19 mouse cellular contexts compared by ENCODE assay signal in genomic region chr6:83478628-83479027, GRCm38 (mm10). TPM values are rescaled to one million over a fixed set of nuclear protein-coding genes. Genes with fewer than 3 reads are reported as not detected.
DNase-seq lines count a peak whose midpoint lies in the region; ATAC-seq and TF ChIP-seq lines count a peak whose summit lies in the region.
"Had no signal": no experiment of that assay in that cellular context is flagged by ENCODE, and none has a peak within 500 bp of the region (broad histone marks: within the 10 kb centered on the region; RNA-seq: fewer than 3 reads in every experiment).

No protein-coding gene starts in this region.

- H3K27ac ChIP-seq in kidney, postnatal 0 days: 0 out of 2 replicates have a peak overlapping the region, but pooled peaks have one; percentile 1
- no peak overlapping the region for H3K27ac ChIP-seq in stomach, embryonic 16.5 days (ENCODE audit: low read length)
- no peak overlapping the region for H3K27ac ChIP-seq in midbrain, embryonic 16.5 days (ENCODE audit: low read length)
- H3K27ac ChIP-seq: embryonic facial prominence, embryonic 10.5 days; forebrain, embryonic 13.5 days; gastrocnemius, adult 2 months; hindbrain, embryonic 10.5 days; hindbrain, embryonic 14.5 days had no signal

- no peak for DNase-seq in kidney, postnatal 0 days (ENCODE audit: low spot score)
- no peak for DNase-seq in kidney, adult 11 months
- DNase-seq in B cell, adult 2 months: peak; percentile 40 to 53
- DNase-seq in brain, adult 2 months (ENCODE audit: low read depth, low spot score): peak; percentile 63
- DNase-seq in spleen, postnatal 4 days (ENCODE audit: low spot score in 2 of 2): no peak
- DNase-seq in left cerebral cortex, adult 9 months (ENCODE audit: low spot score in 2 of 2): no peak
- DNase-seq: adrenal gland, postnatal 10 days; cerebellum, adult 11-12 months; cerebellum, adult 9-10 months; forebrain, postnatal 0 days; gastrocnemius, adult 2 months; gastrocnemius, postnatal 25 days had no signal

- 79% methylated on average over 7 of the region's 7 CpGs for WGBS in kidney, postnatal 0 days
- 85% methylated on average over 7 of the region's 7 CpGs for WGBS in stomach, embryonic 16.5 days
- WGBS in midbrain, embryonic 16.5 days: 94% methylated on average over 7 of the region's 7 CpGs

- H3K9ac ChIP-seq in kidney, postnatal 0 days (ENCODE audit: low read depth, low read length): no peak overlapping the region
- no peak overlapping the region for H3K9ac ChIP-seq in stomach, embryonic 16.5 days (ENCODE audit: low read length)
- H3K9ac ChIP-seq in midbrain, embryonic 16.5 days (ENCODE audit: low read depth, low read length): no peak overlapping the region
- H3K9ac ChIP-seq: forebrain, embryonic 13.5 days; forebrain, postnatal 0 days; heart, embryonic 12.5 days; hindbrain, embryonic 14.5 days had no signal

- H3K9me3 ChIP-seq in kidney, postnatal 0 days (replicated peaks; ENCODE audit: low read length): no peaks in the 10 kb centered on the region
- no peaks in the 10 kb centered on the region for H3K9me3 ChIP-seq in stomach, embryonic 16.5 days (replicated peaks; ENCODE audit: control insufficient read depth, low read length)
- H3K9me3 ChIP-seq in midbrain, embryonic 16.5 days (replicated peaks; ENCODE audit: control insufficient read depth, low read length, poor library complexity, severe bottlenecking): no peaks in the 10 kb centered on the region
- H3K9me3 ChIP-seq: embryonic facial prominence, embryonic 10.5 days; forebrain, embryonic 13.5 days; heart, embryonic 12.5 days; hindbrain, embryonic 10.5 days had no signal

- no peaks in the 10 kb centered on the region for H3K27me3 ChIP-seq in kidney, postnatal 0 days (ENCODE audit: insufficient read depth, low read length)
- H3K27me3 ChIP-seq in stomach, embryonic 16.5 days (ENCODE audit: control insufficient read depth, insufficient read depth, low read length): no peaks in the 10 kb centered on the region
- H3K27me3 ChIP-seq in midbrain, embryonic 16.5 days (ENCODE audit: control insufficient read depth, insufficient read depth, low read depth, low read length): no peaks in the 10 kb centered on the region
- H3K27me3 ChIP-seq: forebrain, embryonic 13.5 days; heart, embryonic 12.5 days had no signal

- H3K4me1 ChIP-seq in kidney, postnatal 0 days (replicated peaks; ENCODE audit: insufficient read depth, low read length): peaks cover 4% of the 10 kb centered on the region; the same call in 1 of the 2 replicates
- H3K4me1 ChIP-seq in stomach, embryonic 16.5 days (ENCODE audit: control insufficient read depth, insufficient read depth, low read length): 0 out of 2 replicates have a peak, but pooled peaks cover 7% of the 10 kb centered on the region
- no peaks in the 10 kb centered on the region for H3K4me1 ChIP-seq in midbrain, embryonic 16.5 days (ENCODE audit: control insufficient read depth, insufficient read depth, low read length)
- H3K4me1 ChIP-seq: forebrain, embryonic 13.5 days; hindbrain, embryonic 10.5 days had no signal

- no peak overlapping the region for H3K4me2 ChIP-seq in kidney, postnatal 0 days (ENCODE audit: low read length)
- no peak overlapping the region for H3K4me2 ChIP-seq in stomach, embryonic 16.5 days (ENCODE audit: low read depth, low read length)
- no peak overlapping the region for H3K4me2 ChIP-seq in midbrain, embryonic 16.5 days (ENCODE audit: low read length)
- H3K4me2 ChIP-seq: forebrain, embryonic 13.5 days; heart, embryonic 12.5 days; hindbrain, embryonic 14.5 days had no signal

- peaks cover 18% of the 10 kb centered on the region for H3K36me3 ChIP-seq in kidney, postnatal 0 days (ENCODE audit: insufficient read depth, low read length)
- H3K36me3 ChIP-seq in stomach, embryonic 16.5 days (ENCODE audit: control insufficient read depth, insufficient read depth, low read length): no peaks in the 10 kb centered on the region; the same call in none of the 2 replicates
- 0 out of 2 replicates have a peak, but pooled peaks cover 2% of the 10 kb centered on the region for H3K36me3 ChIP-seq in midbrain, embryonic 16.5 days (ENCODE audit: control insufficient read depth, insufficient read depth, low read length)

- no peak for ATAC-seq in kidney, postnatal 0 days (replicated peaks; ENCODE audit: low FRiP score, low read depth)
- peak; percentile 30; the same call in 1 of the 2 replicates for ATAC-seq in stomach, embryonic 16.5 days (ENCODE audit: insufficient read depth, low FRiP score)
- no peak for ATAC-seq in midbrain, embryonic 16.5 days
- ATAC-seq: forebrain, embryonic 13.5 days had no signal

- no peak for TF ChIP-seq CTCF in kidney, postnatal 0 days (IDR thresholded peaks at IDR 0.05; ENCODE audit: low read depth)

- H3K4me3 ChIP-seq in kidney, postnatal 0 days (replicated peaks; ENCODE audit: low read depth, low read length): no peak overlapping the region
- no peak overlapping the region for H3K4me3 ChIP-seq in stomach, embryonic 16.5 days (replicated peaks; ENCODE audit: low read length)
- no peak overlapping the region for H3K4me3 ChIP-seq in midbrain, embryonic 16.5 days (ENCODE audit: low read depth, low read length)
- H3K4me3 ChIP-seq: embryonic facial prominence, embryonic 10.5 days; forebrain, embryonic 13.5 days; gastrocnemius, adult 2 months; heart, embryonic 12.5 days; hindbrain, embryonic 10.5 days had no signal

RNA-seq across cellular contexts. Expression of gene Tet3, which starts 19.7 kb away (rescaled TPM):
- polyA plus RNA-seq in kidney, postnatal 0 days (2015; fragmentation: Nextera tagmentation; extraction: Ambion mirVana): 32.3 and 33.0 TPM in 2 replicates
- 34.5 and 44.2 TPM in 2 replicates for polyA plus RNA-seq in stomach, embryonic 16.5 days (2015; fragmentation: Nextera tagmentation; extraction: Ambion mirVana)
- 51.9 and 53.2 TPM in 2 replicates for polyA plus RNA-seq in midbrain, embryonic 16.5 days (2015; fragmentation: Nextera tagmentation; extraction: Ambion mirVana)

RNA-seq across cellular contexts. Expression of gene Dguok, which starts 28.1 kb away (rescaled TPM):
- 73.0 and 75.5 TPM in 2 replicates for polyA plus RNA-seq in kidney, postnatal 0 days (2015; fragmentation: Nextera tagmentation; extraction: Ambion mirVana)
- 69.5 and 79.1 TPM in 2 replicates for polyA plus RNA-seq in stomach, embryonic 16.5 days (2015; fragmentation: Nextera tagmentation; extraction: Ambion mirVana)
- polyA plus RNA-seq in midbrain, embryonic 16.5 days (2015; fragmentation: Nextera tagmentation; extraction: Ambion mirVana): 64.8 and 72.5 TPM in 2 replicates

RNA-seq across cellular contexts. Expression of gene Actg2, which starts 57.4 kb away (rescaled TPM):
- 21.8 and 28.8 TPM in 2 replicates for polyA plus RNA-seq in kidney, postnatal 0 days (2015; fragmentation: Nextera tagmentation; extraction: Ambion mirVana)
- 1,788 and 2,212 TPM in 2 replicates for polyA plus RNA-seq in stomach, embryonic 16.5 days (2015; fragmentation: Nextera tagmentation; extraction: Ambion mirVana)
- polyA plus RNA-seq in midbrain, embryonic 16.5 days (2015; fragmentation: Nextera tagmentation; extraction: Ambion mirVana): 1.7 and 2.0 TPM in 2 replicates

Comparison
In these comparisons a context has a peak if more than half of its experiments do, and no peak if none do; other contexts are left out.
1. DNase-seq: peak in B cell, adult 2 months (2 of 2) and brain, adult 2 months (single experiment); none in kidney, postnatal 0 days (single experiment), kidney, adult 11 months (single experiment), spleen, postnatal 4 days (0 of 2) and left cerebral cortex, adult 9 months (0 of 2).
2. RNA of gene Actg2, which starts 57.4 kb away (polyA plus RNA-seq): 1,788 to 2,212 TPM in stomach, embryonic 16.5 days; 21.8 to 28.8 TPM in kidney, postnatal 0 days and 1.7 to 2.0 TPM in midbrain, embryonic 16.5 days; every median in the first group is over 10 times any median in the second.